Mouse (Mus musculus) heart, embryonic 16.5 days (tissue): ENCODE results near the gene Adam22. TPM values are rescaled to one million over a fixed set of nuclear protein-coding genes. Genes with fewer than 3 reads are reported as not detected.

Source experiments
- ATAC-seq: fragments of 200-750 bp; cut with Nextera tagmentation; replicated peaks from 2 replicates; pipeline ENCODE4 v1.8.0; 2017; ENCODE audit warnings: moderate number of reproducible peaks; ENCODE audit not compliant: insufficient read depth, low FRiP score; ENCODE audit errors: extremely low read depth
- H3K27ac ChIP-seq: fragments of 300-500 bp; sonication (generic); 2 replicates; pipeline ENCODE4 v1.5.1; 2014; ENCODE audit warnings: mild to moderate bottlenecking, low read length, control low read depth, moderate library complexity
- H3K27me3 ChIP-seq: fragments of 300-500 bp; sonication (generic); 2 replicates; pipeline ENCODE4 v1.6.1; 2014; ENCODE audit warnings: low read length, mixed read lengths; ENCODE audit not compliant: control insufficient read depth, insufficient read depth
- H3K36me3 ChIP-seq: fragments of 300-500 bp; sonication (generic); 2 replicates; pipeline ENCODE4 v1.6.1; 2014; ENCODE audit not compliant: control insufficient read depth, insufficient read depth
- H3K4me1 ChIP-seq: fragments of 300-500 bp; sonication (generic); 2 replicates; pipeline ENCODE4 v1.6.1; 2014; ENCODE audit warnings: low read length, mixed read lengths; ENCODE audit not compliant: control insufficient read depth, insufficient read depth
- H3K4me2 ChIP-seq: fragments of 300-500 bp; sonication (generic); 2 replicates; pipeline ENCODE4 v1.6.1; 2014; ENCODE audit warnings: low read depth, mild to moderate bottlenecking, control low read depth, low read length
- H3K4me3 ChIP-seq: fragments of 300-500 bp; sonication (generic); 2 replicates; pipeline ENCODE4 v1.5.1; 2014; ENCODE audit warnings: mild to moderate bottlenecking, control low read depth, low read length
- H3K9ac ChIP-seq: fragments of 300-500 bp; sonication (generic); 2 replicates; pipeline ENCODE4 v1.6.1; 2014; ENCODE audit warnings: low read length, control low read depth
- H3K9me3 ChIP-seq: fragments of 300-500 bp; sonication (generic); replicated peaks from 2 replicates; pipeline ENCODE4 v1.6.1; 2016; ENCODE audit warnings: low read length; ENCODE audit not compliant: control insufficient read depth
- WGBS: fragments of 180-500 bp; shearing (Covaris S2); extraction: QIAGEN DNeasy Blood & Tissue Kit; methylation state at CpG from one replicate; pipeline ENCODE4 v1.1.7; 2014; 5-methylcytosine and 5-hydroxymethylcytosine counted together
- polyA plus RNA-seq: library from polyadenylated mRNA; unstranded; fragments of >200 nt; fragmentation: Nextera tagmentation; extraction: Ambion mirVana; gene quantifications from 2 replicates; pipeline ENCODE4 v1.2.1, GENCODE M21; 2015

Adam22 gene
- polyA plus RNA-seq, 1 experiment from 2014 or later = 7.8 TPM

GRCm38 (mm10) chr5:8343296-8343695 is 24.7 kb downstream of the Adam22 start:
- no peak for ATAC-seq
- no peak overlapping the region for H3K4me3 ChIP-seq
- H3K9me3 ChIP-seq = no peaks in the 10 kb centered on the region
- 75% methylated on average over 3 of the region's 3 CpGs for WGBS
- H3K27me3 ChIP-seq = no peaks in the 10 kb centered on the region
- H3K9ac ChIP-seq = no peak overlapping the region
- H3K4me2 ChIP-seq = no peak overlapping the region
- no peaks in the 10 kb centered on the region for H3K4me1 ChIP-seq
- H3K27ac ChIP-seq = no peak overlapping the region
- H3K36me3 ChIP-seq = no peaks in the 10 kb centered on the region

DNA sequence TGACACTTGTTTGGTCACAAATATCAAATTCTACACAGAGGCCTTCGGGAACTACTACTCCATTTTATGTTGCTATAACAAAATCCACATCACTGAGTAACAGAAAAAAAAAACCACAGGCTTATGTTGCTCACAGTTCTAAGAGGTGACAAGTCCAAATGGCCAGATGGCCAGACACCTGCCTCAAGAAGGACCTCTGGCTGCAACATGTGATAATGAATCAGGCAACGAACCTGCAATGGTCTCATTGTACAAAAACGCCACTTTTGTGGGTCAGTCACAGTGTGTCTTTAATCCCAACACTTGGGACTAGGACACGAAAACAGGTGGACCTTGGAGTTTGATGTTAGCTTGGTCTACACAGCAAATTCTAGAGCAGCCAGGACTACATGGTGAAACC is 26.3 kb downstream of the Adam22 start:
- 84% methylated on average over 4 of the region's 4 CpGs for WGBS
- Histone ChIP-seq H3K9me3 (no peaks in the 10 kb centered on the region), H3K4me1 (no peaks in the 10 kb centered on the region), H3K27ac (no peak overlapping the region), H3K4me3 (no peak overlapping the region), H3K4me2 (no peak overlapping the region), H3K9ac (no peak overlapping the region), H3K27me3 (no peaks in the 10 kb centered on the region), H3K36me3 (no peaks in the 10 kb centered on the region)
- no peak for ATAC-seq

GRCm38 (mm10) chr5:8327645-8328269 is 40.2 kb downstream of the Adam22 start:
- WGBS = 73% methylated on average over 4 of the region's 4 CpGs
- Histone ChIP-seq H3K27me3 (no peaks in the 10 kb centered on the region), H3K9me3 (no peaks in the 10 kb centered on the region), H3K4me3 (no peak overlapping the region), H3K4me2 (no peak overlapping the region), H3K27ac (no peak overlapping the region), H3K36me3 (no peaks in the 10 kb centered on the region), H3K4me1 (no peaks in the 10 kb centered on the region), H3K9ac (no peak overlapping the region)
- ATAC-seq = no peak

- 71% methylated on average over 5 of the region's 5 CpGs for WGBS
- H3K27me3 ChIP-seq = no peaks in the 10 kb centered on the region
- H3K4me2 ChIP-seq = no peak overlapping the region
- ATAC-seq = no peak
- H3K27ac ChIP-seq = no peak overlapping the region
- no peaks in the 10 kb centered on the region for H3K36me3 ChIP-seq
- H3K4me3 ChIP-seq = no peak overlapping the region
- H3K9me3 ChIP-seq = no peaks in the 10 kb centered on the region
- no peaks in the 10 kb centered on the region for H3K4me1 ChIP-seq
- no peak overlapping the region for H3K9ac ChIP-seq
These were observed 41.3 kb downstream of the Adam22 start for GRCm38 (mm10) chr5:8326671-8327070.

DNA sequence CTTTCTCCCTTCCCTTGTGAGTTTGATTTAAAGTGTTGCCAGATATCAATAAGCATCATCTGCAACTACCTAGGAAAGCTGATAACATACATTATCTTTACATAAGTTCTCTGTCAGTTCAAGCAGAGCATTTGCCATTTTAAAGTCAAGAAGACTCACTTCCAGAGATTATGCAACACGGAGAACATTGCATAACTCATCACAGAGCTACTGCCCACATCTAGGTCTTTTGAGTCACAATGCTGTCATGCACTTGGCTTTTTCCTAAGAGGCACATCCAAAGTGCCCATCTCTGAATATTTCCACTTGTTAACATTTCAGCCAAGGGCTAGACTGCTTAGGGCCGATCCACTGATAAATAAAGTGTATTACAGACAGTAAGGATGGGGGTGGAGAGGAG is 55.6 kb downstream of the Adam22 start:
- Histone ChIP-seq H3K4me2 (no peak overlapping the region), H3K27me3 (no peaks in the 10 kb centered on the region), H3K9ac (no peak overlapping the region), H3K27ac (no peak overlapping the region), H3K9me3 (no peaks in the 10 kb centered on the region), H3K36me3 (no peaks in the 10 kb centered on the region), H3K4me1 (no peaks in the 10 kb centered on the region), H3K4me3 (no peak overlapping the region)
- 83% methylated on average over 2 of the region's 2 CpGs for WGBS
- ATAC-seq = no peak

DNA sequence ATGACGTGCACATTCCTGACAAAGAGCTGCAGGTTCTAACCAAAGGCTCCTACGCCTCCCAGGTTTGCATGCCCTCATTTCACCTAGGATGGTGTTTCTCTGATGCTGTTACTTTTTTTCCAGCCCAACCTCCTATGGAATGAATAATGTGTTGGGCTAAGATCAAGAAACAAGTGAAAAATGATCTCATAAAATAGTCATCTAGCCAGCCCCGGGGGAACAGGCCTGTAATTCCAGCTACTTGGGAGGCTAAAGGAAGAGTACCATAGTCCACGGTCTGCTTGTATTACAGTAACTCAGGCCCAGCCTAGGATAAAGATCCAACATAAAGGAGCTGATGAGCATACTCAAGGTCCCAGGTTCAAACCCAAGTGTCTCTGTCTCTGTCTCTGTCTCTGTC is 57.1 kb downstream of the Adam22 start:
- H3K36me3 ChIP-seq = no peaks in the 10 kb centered on the region
- H3K9me3 ChIP-seq = no peaks in the 10 kb centered on the region
- H3K4me2 ChIP-seq = no peak overlapping the region
- ATAC-seq = no peak
- WGBS = 71% methylated on average over 4 of the region's 4 CpGs
- no peak overlapping the region for H3K27ac ChIP-seq
- H3K4me3 ChIP-seq = no peak overlapping the region
- H3K4me1 ChIP-seq = no peaks in the 10 kb centered on the region
- no peaks in the 10 kb centered on the region for H3K27me3 ChIP-seq
- no peak overlapping the region for H3K9ac ChIP-seq

DNA sequence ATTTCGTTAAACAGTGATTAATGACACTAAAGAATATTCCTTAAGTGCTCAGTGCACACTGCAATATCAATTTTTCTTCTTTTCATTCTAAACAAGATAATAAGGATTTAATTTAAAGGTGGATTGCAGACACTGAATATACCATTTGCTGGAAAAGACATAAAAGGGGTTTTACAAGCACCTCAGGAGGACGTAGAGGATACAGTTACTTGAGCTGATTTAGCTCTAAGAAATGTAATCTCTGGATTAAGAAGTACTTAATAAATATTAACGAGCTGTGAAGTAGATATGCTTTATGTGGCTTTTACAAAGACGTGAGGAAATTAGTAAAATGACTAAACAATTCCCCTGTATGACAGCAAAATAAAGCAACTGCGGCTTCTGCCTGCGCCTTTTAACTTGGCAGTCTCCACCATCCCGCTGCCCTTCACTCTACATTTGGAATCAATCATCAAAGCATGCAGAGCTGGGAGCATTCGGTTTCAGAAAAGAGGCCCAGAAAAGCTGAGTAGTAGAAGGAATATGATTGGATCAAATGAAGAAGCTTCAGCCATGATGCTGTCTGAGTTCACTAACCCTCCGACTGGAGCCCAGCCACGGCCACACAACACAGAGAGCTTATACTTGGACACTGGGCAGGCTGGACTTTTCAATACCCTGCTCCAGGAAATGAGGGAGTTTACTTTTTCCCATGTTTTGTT is 70.1 kb downstream of the Adam22 start:
- no peak overlapping the region for H3K9ac ChIP-seq
- WGBS = 71% methylated on average over 10 of the region's 10 CpGs

DNA sequence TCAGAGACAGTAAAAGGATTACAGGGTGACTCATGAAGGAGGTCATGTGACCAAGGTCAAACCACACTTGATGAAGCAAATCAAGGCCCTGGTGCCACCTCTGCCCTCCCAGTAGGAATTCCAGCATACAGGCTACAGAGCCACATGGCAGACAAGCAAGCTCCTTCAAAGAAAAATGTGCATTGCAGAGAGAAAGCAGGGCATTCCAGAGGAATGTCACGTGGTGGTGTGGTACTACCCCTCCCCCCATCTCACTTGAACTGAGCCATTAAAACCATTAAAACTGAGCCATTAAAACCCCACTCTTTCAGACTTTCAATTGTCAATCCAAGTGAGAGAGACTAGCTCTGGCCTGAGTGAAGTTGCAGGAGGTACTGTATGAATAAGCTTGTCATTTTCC is 74.7 kb downstream of the Adam22 start:
- Histone ChIP-seq H3K4me1 (no peaks in the 10 kb centered on the region; the same call in 1 of the 2 replicates), H3K36me3 (no peaks in the 10 kb centered on the region), H3K27ac (no peak overlapping the region), H3K27me3 (no peaks in the 10 kb centered on the region), H3K9ac (no peak overlapping the region), H3K4me2 (no peak overlapping the region), H3K4me3 (no peak overlapping the region), H3K9me3 (no peaks in the 10 kb centered on the region)
- no peak for ATAC-seq
- WGBS = 17% methylated on average over 1 of the region's 1 CpGs

More for the DNA sequence above, 70.1 kb downstream of the Adam22 start:
- ATAC-seq = no peak
- H3K4me3 ChIP-seq = no peak overlapping the region
- H3K4me1 ChIP-seq = no peaks in the 10 kb centered on the region; the same call in 1 of the 2 replicates
- H3K27ac ChIP-seq = no peak overlapping the region
- H3K9me3 ChIP-seq = no peaks in the 10 kb centered on the region
- no peaks in the 10 kb centered on the region for H3K36me3 ChIP-seq
- H3K4me2 ChIP-seq = no peak overlapping the region
- H3K27me3 ChIP-seq = no peaks in the 10 kb centered on the region

DNA sequence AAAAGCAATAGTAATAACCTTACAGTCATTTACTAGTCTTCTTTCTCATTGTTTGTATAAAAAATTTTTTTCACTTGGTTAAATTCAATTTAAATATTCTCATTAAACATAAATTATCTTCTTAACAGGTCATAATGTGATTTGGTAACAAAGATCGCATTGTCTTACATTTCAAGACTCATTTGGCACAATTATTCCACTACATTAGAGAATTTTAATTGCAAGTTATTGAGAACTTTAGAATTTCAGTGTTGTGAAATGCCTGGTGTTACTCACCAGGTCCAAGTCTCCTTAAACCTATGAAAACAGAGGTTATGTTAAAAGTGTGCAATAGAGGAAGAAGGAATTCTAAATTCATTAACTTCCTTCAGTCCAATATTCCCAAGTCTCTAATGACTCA is 76.5 kb downstream of the Adam22 start:
- no peaks in the 10 kb centered on the region for H3K27me3 ChIP-seq
- no peaks in the 10 kb centered on the region; the same call in 1 of the 2 replicates for H3K4me1 ChIP-seq
- no peak overlapping the region for H3K9ac ChIP-seq
- no peaks in the 10 kb centered on the region for H3K9me3 ChIP-seq
- no peaks in the 10 kb centered on the region for H3K36me3 ChIP-seq
- H3K27ac ChIP-seq = no peak overlapping the region
- H3K4me2 ChIP-seq = no peak overlapping the region
- H3K4me3 ChIP-seq = no peak overlapping the region
- no peak for ATAC-seq
- 87% methylated on average over 1 of the region's 1 CpGs for WGBS
